Mouse (Mus musculus): ENCODE measurements at regions not wholly inside any gene's neighbourhood (a gene's known extent, or its start where the extent isn't known, plus 50 kb on each side); places are given as distances from the start of the nearest gene placed in this dataset.

- DNase-seq: no peak
Observed at GRCm38 (mm10) chr3:68795641-68796040, 73.7 kb upstream of the 1110032F04Rik start.

- DNase-seq: peak in 1 of 2 experiments; percentile 14
Observed at GRCm38 (mm10) chr3:68798408-68798807, 71.0 kb upstream of the 1110032F04Rik start.

- DNase-seq: no peak
Observed at GRCm38 (mm10) chr3:68808866-68809265, 60.5 kb upstream of the 1110032F04Rik start.

GRCm38 (mm10) chr3:68813461-68813860, 55.9 kb upstream of the 1110032F04Rik start:
- DNase-seq: no peak

- DNase-seq: no peak
Observed at GRCm38 (mm10) chr3:68814011-68814690, 55.2 kb upstream of the 1110032F04Rik start.

GRCm38 (mm10) chr3:68815621-68816020, 53.8 kb upstream of the 1110032F04Rik start:
- no peak for DNase-seq

GRCm38 (mm10) chr3:68817321-68817720, 52.1 kb upstream of the 1110032F04Rik start:
- DNase-seq: no peak

All from cerebellum, postnatal 14 days (tissue).